Mouse (Mus musculus) G1E (cell line): ENCODE data around the gene Emcn.

Experiments used
- CTCF ChIP-seq: IDR thresholded peaks from 2 replicates; pipeline ENCODE4 v1.5.1; 2012; ENCODE audit warnings: low read depth, low read length, inconsistent platforms, mixed read lengths
- GATA1 ChIP-seq: IDR thresholded peaks from 2 replicates; pipeline ENCODE4 v1.6.1; 2012; ENCODE audit warnings: borderline replicate concordance, low read length, inconsistent platforms, mixed read lengths
- TAL1 ChIP-seq: conservative IDR thresholded peaks from 2 replicates; pipeline ENCODE4 v1.6.1; 2012; ENCODE audit warnings: low read depth, low read length, inconsistent platforms, mixed read lengths

GRCm38 (mm10) chr3:137335957-137336356 is 4.9 kb upstream of the Emcn start:
- TF ChIP-seq CTCF (no peak), GATA1 (no peak), TAL1 (no peak)
